Mouse (Mus musculus) cerebellum, postnatal 14 days (tissue): ENCODE results near the gene Tex11.
"Not testable (repeated sequence)": the region's sequence is repeated elsewhere in the genome, so short reads cannot be mapped to it uniquely, and the experiment has no call there.

Experiments
- DNase-seq, 2 experiments: peaks; one replicate each; pipeline ENCODE4 v3.0.0; 2021; ENCODE audit warnings: mixed read lengths in 2 of 2

Tex11 gene

DNA sequence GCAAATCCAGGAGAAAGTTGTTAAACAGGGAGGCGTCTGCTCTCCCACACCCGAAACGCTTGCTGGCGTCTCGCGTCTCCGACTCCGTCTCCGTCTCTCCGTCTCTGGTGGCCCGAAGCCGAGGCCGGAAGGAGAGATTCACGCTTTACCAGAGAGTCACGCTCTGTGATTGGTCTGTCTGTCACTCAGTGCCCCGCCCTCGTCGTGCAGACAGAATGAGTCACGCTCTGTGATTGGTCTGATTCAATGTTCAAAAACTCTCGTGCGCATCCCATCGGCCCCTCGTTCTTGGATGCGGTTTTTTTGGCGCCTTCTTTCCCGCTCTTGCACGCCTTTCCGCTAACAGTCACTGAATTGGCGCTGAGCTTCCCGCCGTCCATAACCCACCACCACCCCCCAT lies at the start of gene Tex11:
Tex11 (minus strand) TSS at position 127 of the 400 bp plus-strand sequence.
- no peak for DNase-seq

DNA sequence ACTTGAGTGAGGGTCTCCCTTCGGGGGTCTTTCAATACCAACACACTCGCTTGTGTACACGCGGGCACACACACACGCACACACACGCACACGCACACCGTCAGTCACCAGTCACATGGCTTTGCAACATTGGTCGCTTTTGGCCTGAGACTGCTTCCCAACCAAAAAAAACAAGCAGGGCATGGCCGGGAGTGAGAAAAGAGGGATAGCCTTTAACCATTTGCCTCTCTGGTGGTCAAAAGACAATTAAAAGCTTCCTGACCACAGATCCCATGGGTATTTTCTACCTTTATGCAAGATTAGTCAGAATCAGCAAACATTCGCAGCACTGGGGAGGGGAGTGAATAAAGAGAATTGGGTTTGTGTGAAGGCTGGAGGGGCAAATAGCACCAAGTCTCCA lies 26.5 kb upstream of the Tex11 start, which contains the start of gene Slc7a3:
Slc7a3 (minus strand) TSS at position 101 of the 400 bp plus-strand sequence.
- DNase-seq = no peak

DNA sequence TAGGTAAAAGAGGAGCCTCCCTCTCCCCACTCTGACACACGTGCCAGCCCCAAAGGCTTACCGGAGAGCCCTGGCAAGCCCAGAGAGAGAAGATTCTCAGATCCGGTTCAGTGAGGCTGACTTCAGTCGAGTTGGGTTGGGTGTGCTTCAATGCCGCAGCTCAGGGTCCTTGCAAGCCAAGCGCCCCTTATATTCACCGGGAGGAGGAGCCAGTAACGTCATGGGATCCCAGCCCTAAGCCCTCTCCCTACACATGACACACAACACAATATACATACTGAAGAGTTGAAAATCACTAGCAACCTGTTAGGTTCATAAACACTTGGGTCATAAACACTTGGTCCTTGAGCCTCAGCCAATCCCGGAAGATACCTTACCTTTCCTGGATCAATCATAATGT lies 25.7 kb upstream of the Tex11 start:
- not testable (repeated sequence) for DNase-seq

DNA sequence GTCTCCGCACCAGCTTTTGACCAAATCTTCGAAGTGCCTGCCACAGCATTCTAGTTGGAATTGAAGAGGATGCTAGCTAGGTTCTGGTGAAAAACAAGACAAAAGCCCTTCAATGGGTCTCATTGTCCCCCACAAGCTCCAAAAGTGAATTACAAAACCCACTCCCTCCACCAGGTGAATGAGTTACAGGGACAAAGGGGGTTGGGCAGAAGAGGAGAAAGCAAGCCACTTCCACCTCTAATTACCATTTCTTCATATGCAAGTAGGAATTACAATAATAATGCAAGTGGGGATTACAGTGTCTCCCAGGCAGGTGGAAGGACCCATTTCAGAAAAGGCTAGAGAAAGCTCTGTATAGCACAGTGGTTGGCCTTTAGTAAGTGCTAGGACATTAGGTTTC lies 24.7 kb upstream of the Tex11 start:
- no peak for DNase-seq

DNA sequence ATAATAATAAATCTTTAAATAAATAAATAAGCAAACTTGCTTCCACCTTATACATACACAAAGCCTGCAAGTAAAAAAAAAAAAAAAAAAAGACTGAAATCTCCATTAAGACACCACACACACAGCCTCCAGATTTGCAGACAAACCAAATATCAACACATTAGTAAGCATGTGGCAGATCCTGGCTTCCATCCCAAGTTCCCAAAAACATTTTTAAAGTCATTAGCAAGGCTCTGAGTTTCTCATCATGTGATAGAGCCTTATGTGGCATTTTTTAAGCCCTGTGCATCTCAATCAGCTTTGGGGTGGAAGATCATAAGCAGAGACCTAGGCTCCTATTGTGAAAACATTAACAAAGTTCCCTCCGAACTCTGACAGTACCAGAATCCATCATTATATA lies 5.8 kb upstream of the Tex11 start:
- DNase-seq = no peak

DNA sequence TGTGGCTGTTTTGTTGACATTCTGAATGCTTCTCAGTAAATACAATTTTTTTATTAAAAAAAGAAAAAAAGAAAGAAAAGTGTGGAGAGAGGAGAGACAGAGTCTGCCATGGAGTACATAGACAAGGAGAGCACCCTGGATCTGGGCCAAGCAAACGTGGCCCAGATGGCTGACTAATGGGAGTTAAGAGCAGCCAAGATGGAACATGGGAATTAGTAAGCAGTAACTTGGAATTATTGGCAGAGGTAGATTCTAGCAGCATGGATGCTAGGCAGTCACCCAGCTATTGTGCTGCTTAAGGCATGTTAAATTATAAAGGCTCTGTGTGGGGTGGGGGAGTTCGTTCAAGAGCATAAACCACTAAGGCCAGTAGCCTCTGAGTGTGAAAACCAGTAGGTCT lies 4.0 kb upstream of the Tex11 start:
- peak; percentile 68 to 72 for DNase-seq

DNA sequence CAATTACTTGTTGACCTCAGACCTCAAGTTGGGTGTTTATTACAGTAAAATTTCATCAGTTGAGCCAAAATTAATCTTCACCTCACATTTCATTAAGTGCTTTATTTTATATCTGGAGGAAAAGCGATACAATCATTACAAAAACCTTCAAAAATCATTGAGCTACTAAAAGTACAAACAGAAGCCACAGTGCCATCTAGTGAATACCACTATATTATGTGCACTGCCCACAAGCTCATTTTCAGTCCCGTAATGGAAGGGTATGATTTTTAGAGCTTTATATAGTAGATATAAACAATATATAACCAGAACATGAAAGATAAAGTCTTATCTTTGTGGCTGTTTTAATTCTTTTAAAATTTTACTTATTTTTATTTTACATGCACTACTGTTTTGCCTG lies 115.8 kb downstream of the Tex11 start:
- peak; percentile 5 to 22 for DNase-seq

DNA sequence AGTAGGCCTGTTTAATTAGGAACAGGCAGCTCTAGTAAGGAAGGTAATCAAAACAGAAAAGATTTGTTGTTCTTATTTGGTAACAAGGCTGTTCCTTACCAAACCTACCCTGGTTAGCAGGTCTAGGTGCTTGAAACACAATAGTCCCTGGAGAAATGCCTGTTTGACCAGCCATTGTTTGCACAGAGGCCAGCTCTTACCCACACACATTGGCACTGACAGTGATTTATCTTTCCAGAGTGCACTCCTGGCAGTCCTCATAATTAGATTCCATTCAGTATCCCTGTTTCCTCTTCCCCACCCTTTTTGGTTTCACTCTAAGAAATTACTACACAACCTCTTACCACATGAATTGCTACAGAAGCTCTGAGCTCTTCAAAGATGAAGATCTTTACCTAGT lies 220.3 kb downstream of the Tex11 start:
- no peak for DNase-seq

DNA sequence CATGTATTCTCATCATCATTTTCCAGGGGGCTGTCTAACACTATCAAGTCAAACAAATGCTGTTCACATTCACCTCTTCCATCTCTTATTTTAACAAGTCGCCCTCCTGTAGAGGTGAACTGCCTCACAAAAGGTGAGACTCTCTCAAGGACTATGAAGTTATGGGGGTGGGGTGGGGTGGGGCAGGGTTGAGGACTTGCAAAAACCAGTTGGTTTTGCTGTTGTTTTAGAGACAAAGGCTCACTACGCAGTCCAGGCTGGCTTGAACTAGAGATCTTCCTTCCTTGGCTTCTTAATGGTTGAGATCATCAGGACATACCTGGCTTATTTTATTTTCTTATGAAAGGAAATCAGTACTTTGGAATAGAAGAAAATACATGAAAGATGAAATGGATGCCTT lies 226.7 kb downstream of the Tex11 start:
- no peak for DNase-seq

DNA sequence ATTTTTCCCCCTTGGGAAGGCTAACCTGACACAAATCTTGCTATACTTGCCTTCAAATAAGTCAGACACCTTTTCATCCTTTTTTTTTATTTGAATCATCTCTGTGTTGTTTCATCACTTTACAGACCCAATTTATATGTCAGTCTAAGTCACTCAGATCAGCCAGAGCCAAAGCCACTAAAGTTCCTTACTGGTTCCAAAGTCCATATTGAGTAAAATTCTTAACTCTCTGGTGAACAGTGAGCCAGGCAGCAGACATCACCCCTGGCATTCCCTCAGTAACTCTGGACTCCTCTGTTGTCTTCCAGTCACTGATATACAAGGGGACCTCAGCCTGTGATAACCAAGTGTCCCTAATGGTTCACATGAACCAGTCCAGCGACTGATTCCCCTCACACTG lies 233.9 kb downstream of the Tex11 start:
- DNase-seq = no peak

DNA sequence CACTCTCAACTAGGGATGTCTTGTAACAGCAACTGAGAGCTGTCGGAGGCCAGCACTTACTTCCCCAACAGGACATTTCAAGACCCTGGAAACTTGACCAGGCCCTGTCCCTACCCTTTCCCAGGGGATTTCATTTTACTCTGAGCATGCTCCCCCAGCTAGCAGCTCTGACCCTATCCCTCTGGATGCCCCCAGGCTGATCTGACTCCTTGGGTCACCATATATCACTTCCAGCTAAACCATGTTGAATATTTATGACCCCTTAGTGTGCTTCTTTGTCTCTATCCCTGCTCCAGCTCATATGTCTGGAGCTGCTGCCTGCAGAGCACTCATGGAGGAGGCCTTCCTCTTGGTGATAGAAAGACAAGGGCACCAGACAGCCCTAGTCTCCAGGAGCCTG lies 238.3 kb downstream of the Tex11 start:
- DNase-seq = no peak

DNA sequence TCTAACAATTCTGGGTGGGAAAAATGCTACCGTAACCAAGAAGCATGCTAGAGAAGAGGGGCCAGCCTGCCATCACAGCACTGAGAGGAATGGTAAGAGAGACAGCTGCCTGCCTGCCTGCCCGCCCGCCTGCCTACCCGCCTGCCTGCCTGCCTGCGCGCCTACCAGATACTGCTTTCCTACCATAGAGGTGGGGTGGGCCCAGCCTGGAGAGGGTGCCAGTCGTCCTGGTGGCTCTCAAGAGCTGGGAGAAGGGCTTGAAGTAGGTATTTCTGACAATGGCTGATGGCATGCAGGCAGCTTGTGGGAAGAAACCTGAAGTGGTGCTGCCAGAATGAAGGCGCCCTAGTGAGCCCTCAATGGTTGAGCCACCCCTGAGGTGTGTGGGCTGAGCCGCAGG lies 240.8 kb downstream of the Tex11 start:
- DNase-seq = no peak

DNA sequence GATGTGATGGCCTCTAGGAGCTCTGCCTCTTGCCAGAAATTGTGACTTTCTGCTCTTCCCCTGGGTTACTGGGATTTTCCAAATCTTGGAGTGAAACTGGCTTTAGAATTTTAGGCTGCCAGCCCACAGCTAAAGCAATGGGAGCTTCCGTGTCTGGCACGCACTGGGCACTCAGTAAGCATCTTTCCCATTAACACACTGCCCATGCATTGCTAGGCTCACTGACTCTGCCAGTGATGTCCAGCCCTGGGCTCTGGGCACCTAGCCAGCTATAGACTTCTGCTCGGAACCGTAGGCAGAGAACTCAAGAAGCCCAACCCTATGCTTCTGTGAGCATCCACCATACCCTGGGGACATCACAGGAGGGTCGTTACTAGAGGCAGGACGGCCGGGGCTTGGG lies 243.7 kb downstream of the Tex11 start:
- DNase-seq = peak; percentile 81 to 83

DNA sequence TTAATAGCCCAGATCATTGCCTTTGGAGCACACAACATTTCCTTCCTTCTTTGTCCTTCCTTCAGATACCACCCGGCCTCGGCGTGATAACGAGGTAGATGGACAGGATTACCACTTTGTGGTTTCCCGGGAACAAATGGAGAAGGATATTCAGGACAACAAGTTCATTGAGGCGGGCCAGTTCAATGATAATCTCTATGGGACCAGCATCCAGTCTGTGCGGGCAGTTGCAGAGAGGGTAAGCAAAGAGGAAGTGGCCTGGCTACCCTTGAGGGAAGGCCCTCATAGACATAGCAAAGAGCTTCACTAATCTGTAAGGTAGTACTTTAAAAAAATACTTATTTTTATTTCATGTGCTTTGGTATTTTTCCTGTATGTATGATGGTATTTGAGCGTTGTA lies 245.3 kb downstream of the Tex11 start:
- no peak for DNase-seq

DNA sequence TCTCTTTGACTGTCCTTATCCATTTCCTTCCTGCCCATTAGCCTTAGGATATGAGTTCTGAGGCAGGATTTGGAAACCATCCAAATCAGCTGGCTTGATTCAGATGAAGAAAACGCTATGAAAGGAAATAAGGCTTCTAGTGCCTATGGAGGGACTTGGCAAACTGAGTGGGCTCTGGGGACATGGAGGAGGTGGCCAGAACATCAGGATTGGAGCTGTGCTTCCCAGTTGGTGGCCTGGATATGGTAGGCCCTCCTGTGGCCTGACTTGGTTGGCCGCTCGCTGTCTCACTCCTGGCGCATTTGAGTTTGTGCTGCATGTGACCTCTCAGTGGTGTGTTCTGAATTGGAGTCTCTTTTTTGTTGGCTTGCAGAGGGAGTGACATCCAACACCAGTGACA lies 248.3 kb downstream of the Tex11 start:
- DNase-seq = no peak

DNA sequence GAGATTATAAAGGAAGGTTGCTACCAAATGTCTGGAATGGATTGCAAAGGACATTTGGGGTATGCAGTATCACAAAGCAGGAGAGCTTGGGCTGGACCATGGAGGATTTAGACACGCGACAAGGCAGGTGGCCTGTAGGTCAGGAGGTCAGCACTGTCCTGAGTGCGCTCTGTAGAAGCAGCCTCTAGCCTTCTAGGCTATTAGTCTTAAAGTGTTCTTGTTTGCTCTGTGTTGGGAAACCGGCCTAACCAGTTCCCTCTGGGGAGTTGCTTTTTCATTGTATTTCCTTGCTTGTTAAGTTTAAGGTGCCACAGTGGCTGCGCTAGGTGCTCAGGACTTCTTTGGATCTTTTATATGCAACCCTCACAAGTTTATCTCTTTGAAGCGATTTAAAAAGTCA lies 257.4 kb downstream of the Tex11 start:
- DNase-seq = no peak

DNA sequence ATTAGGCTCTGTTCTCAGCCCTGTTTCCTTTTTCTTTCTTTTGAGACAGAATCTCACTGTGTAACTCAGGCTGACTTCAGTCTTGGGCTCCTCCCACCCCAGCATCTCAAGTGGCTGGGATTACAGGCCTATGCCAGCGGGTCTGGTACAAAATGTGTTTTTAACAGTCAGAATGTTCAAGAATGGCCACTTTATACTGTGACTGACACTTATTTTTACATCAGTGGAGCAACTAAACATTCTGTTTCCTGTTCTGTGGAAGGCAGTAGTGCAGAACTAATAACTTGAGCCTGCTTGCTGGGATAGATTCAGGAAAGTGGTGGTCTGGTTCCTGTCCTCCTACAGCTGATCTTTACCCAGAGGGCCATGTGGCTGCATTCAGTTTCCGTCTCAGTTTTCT lies 258.8 kb downstream of the Tex11 start:
- no peak for DNase-seq

DNA sequence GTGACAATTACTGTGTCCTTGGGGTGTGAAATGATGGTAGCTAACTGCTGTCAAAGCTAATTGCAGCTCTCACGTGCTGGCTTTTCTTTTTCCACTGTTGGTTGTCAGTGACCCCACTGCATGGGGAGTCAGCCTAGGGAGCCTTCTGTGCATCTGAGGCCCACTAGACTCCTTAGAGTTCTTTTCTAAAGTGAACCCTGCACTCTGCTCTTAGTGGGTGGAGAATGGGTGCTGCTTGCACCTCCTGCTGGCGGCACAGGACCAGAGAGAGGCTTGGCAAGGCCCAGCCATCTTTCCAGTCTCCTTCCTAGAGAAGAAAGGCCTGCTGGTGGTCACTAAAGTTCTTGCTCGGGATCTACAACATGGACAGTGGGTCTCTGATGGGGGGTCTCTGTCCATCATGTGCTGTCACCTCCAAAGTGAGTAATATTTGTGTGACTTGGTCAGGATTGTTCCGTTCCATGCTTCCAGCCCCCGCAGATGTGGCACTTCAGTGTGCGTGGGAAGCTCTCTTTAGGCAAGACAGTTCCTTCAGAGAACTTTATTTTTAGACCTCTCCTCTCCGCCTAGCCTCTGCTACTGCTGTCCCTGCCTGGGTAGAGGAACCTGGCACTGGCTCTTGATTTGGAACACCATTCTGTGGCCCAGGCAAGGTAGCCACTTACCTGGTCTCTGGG lies 261.5 kb downstream of the Tex11 start:
- no peak for DNase-seq

DNA sequence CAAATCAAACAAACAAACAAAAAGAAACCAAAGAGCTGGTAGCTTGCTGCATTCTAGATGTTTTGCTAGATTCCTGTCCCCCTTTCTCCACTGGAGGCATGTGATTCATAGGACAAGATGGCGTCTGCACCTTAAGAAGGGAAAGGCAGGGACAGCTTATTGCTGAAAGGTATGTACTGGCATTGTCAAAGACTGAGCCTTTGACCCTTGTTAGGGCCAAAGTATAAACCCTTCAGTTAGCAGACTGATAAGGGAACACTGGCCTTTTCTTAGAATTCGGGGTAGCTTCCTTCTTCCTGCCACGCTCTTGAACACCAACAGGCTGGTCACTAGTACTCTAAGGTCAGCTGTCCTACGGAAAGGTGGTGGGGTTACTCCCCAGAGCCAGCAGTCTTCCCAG lies 262.1 kb downstream of the Tex11 start:
- no peak for DNase-seq

DNA sequence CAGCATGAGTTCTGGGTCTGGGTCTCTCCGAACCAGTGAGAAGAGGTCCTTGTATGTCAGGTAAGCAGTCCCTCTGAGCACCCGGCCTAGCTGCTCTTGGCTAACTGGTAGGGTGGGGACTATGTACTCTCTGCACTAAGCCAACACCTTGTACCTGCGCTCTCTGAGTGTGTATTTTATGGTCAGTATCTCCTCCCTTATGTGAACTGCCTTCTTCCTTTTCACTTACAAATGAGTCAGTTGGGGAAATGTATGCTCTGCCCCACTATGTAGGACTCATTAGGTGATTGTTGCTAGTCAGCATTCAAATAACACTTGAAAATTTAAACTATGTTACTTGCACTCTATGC lies 262.8 kb downstream of the Tex11 start:
- DNase-seq = no peak

DNA sequence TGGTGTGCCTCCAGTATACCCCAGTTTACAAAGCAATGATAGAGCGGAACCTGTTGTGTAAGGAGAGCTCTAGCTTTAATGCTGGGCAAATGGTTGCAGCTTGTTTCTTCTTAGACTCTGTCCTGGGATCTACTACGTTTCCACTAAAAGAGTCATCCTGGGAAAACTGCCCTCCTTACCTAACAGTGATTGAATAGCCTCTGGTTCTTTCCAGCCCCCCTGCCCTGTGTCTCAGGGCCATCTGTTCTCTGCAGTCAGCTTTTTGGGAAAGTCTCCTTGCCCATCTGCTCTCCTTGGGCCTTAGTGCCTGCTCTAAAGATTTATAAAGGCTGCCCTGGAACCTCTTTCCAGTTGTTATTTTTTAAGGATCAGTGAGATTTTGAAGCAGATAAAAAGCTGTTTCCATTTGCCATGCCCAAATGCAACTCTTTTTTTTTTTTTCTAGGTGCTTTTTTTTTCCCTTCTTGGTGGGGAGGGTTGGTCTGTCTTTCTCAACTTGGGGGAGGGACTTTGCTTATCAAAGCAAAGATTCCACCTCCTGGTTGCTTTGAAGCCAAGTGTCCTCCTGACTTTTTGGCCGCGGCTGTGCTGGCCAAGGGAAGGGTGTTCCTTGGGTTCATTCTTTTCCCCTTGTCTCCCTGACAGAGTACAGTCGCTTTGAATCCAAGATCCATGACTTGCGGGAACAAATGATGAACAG lies 263.3 kb downstream of the Tex11 start:
- DNase-seq = peak; percentile 56 to 66

DNA sequence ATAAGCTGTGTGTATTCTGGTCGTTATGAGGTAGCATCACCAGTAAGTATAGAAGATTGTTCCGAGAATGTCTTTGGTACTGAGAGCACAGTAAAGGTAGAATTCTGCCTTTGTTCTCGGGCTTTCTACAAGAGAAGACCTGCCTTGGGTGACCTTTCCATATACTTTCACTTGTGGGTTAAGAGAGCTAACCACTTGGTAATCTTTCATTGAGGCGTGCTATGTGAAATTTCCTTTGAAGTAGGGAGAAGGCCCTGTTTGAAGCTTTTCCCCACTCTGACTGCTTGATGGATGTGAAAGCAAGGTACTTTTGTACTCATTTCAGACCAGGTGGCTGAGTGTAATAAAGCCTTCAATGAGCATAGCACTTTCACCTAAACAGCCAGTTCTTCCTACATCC lies 270.1 kb downstream of the Tex11 start:
- no peak for DNase-seq
